9 mouse cellular contexts compared by ENCODE assay signal in genomic region chr14:62342643-62343144, GRCm38 (mm10). TPM values are rescaled to one million over a fixed set of nuclear protein-coding genes. Genes with fewer than 3 reads are reported as not detected.
DNase-seq lines count a peak whose midpoint lies in the region; ATAC-seq and TF ChIP-seq lines count a peak whose summit lies in the region.
"Had no signal": no experiment of that assay in that cellular context is flagged by ENCODE, and none has a peak within 500 bp of the region (broad histone marks: within the 10 kb centered on the region; RNA-seq: fewer than 3 reads in every experiment).

No protein-coding gene starts in this region.

- DNase-seq in lung, embryonic 14.5 days = peak; percentile 70
- DNase-seq in lung, adult 18-20 months = no peak
- DNase-seq in embryo, embryonic 11 days = peak; percentile 34
- DNase-seq in induced T-regulatory cell, adult 2 months (ENCODE audit: low read depth) = peak; percentile 64
- no peak for DNase-seq in left cerebral cortex, postnatal 25 days (ENCODE audit: low spot score in 2 of 2)
- DNase-seq in cerebellum, postnatal 14 days = no peak
- no peak for DNase-seq in urinary bladder, postnatal 4 days (ENCODE audit: low spot score in 2 of 2)

- no peaks in the 10 kb centered on the region for H3K9me3 ChIP-seq in lung, embryonic 14.5 days (ENCODE audit: low read depth, low read length)

- intact Hi-C loops in left cerebral cortex, postnatal 25 days (cut with DNase I) = no loop called here

- H3K27me3 ChIP-seq in lung, embryonic 14.5 days (ENCODE audit: insufficient read depth, low read length) = no peaks in the 10 kb centered on the region
- H3K27me3 ChIP-seq: Patski had no signal

- no peak overlapping the region for H3K4me3 ChIP-seq in lung, embryonic 14.5 days (ENCODE audit: low read depth, low read length)

- H3K9ac ChIP-seq in lung, embryonic 14.5 days = no peak overlapping the region

- no peak overlapping the region; the same call in 1 of the 2 replicates for H3K27ac ChIP-seq in lung, embryonic 14.5 days (ENCODE audit: low read depth)

- peak; percentile 60; the same call in 1 of the 2 replicates for ATAC-seq in lung, embryonic 14.5 days (ENCODE audit: insufficient read depth)
- peak; percentile 97 for ATAC-seq in megakaryocyte-erythroid progenitor cell, adult 5-6 weeks (replicated peaks; ENCODE audit: low FRiP score, low TSS enrichment, poor library complexity, severe bottlenecking)
- ATAC-seq: Patski had no signal

- WGBS in lung, embryonic 14.5 days = 51% methylated on average over 10 of the region's 10 CpGs

- H3K4me1 ChIP-seq in lung, embryonic 14.5 days (ENCODE audit: insufficient read depth) = 0 out of 2 replicates have a peak, but pooled peaks cover 6% of the 10 kb centered on the region

- no peak overlapping the region for H3K4me2 ChIP-seq in lung, embryonic 14.5 days

- 0 out of 2 replicates have a peak, but pooled peaks cover 6% of the 10 kb centered on the region for H3K36me3 ChIP-seq in lung, embryonic 14.5 days (ENCODE audit: insufficient read depth)

- no peak for TF ChIP-seq CTCF in lung, embryonic 14.5 days (IDR thresholded peaks at IDR 0.05; ENCODE audit: low read depth)

RNA-seq across cellular contexts. Expression of gene Dleu7, which starts 49.8 kb away (rescaled TPM):
- polyA plus RNA-seq in lung, embryonic 14.5 days (2014; fragmentation: Nextera tagmentation; extraction: Ambion mirVana) = 1.1 and 1.2 TPM in 2 replicates
- not detected in 2 replicates for total RNA-seq in megakaryocyte-erythroid progenitor cell, adult 5-6 weeks (2014; fragmentation: Nextera tagmentation)
- 1.0 TPM in 1 of 2 replicates, not detected in the other for total RNA-seq in megakaryocyte-erythroid progenitor cell, adult 5-6 weeks (2017)
- 1 to 10 TPM; 6.2 to 7.5 TPM for total RNA-seq in left cerebral cortex, postnatal 25 days (2021)

RNA-seq across cellular contexts. Expression of gene Rnaseh2b, which starts 50.3 kb away (rescaled TPM):
- polyA plus RNA-seq in lung, embryonic 14.5 days (2014; fragmentation: Nextera tagmentation; extraction: Ambion mirVana) = 73.7 and 79.2 TPM in 2 replicates
- 73.1 and 97.2 TPM in 2 replicates for total RNA-seq in megakaryocyte-erythroid progenitor cell, adult 5-6 weeks (2014; fragmentation: Nextera tagmentation)
- total RNA-seq in megakaryocyte-erythroid progenitor cell, adult 5-6 weeks (2017) = 74.5 and 81.1 TPM in 2 replicates
- 10 to 100 TPM; 10.1 to 11.6 TPM for total RNA-seq in left cerebral cortex, postnatal 25 days (2021)

Comparison
In these comparisons a context has a peak if more than half of its experiments do, and no peak if none do; other contexts are left out.
1. DNase-seq: peak in lung, embryonic 14.5 days (single experiment), embryo, embryonic 11 days (single experiment) and induced T-regulatory cell, adult 2 months (single experiment); none in lung, adult 18-20 months (0 of 2), left cerebral cortex, postnatal 25 days (0 of 2), cerebellum, postnatal 14 days (0 of 2) and urinary bladder, postnatal 4 days (0 of 2).
2. RNA of gene Rnaseh2b, which starts 50.3 kb away (total RNA-seq): 73.1 to 97.2 TPM in megakaryocyte-erythroid progenitor cell, adult 5-6 weeks; 10.1 to 11.6 TPM in left cerebral cortex, postnatal 25 days; every median in the first group is over 4 times any median in the second.